Mouse (Mus musculus) CH12.LX (cell line): ENCODE data around the gene Cfdp1. TPM values are rescaled to one million over a fixed set of nuclear protein-coding genes. Genes with fewer than 3 reads are reported as not detected.
A peak's percentile ranks its signal among the peaks of the same experiment; 100 is the strongest.

ENCODE experiments used
- DNase-seq: peaks from one replicate; pipeline ENCODE4 v3.0.0-alpha.2; 2013; ENCODE audit errors: extremely low read depth
- H3K27ac ChIP-seq: 2 replicates; pipeline ENCODE4 v1.5.1; 2012; ENCODE audit warnings: low read depth, mild to moderate bottlenecking, control low read depth, moderate library complexity; ENCODE audit not compliant: insufficient read depth
- H3K27me3 ChIP-seq: replicated peaks from 2 replicates; pipeline ENCODE3; 2012; ENCODE audit warnings: inconsistent platforms
- H3K36me3 ChIP-seq, 2 experiments: replicated peaks in 1 of 2; 2 replicates each; pipeline versions ENCODE3 to v1.6.1; 2012; ENCODE audit warnings: inconsistent platforms in 1 of 2, low read length in 1 of 2, mild to moderate bottlenecking in 1 of 2, mixed read lengths in 1 of 2, moderate library complexity in 1 of 2; ENCODE audit not compliant: control insufficient read depth in 1 of 2, insufficient read depth in 1 of 2
- H3K4me1 ChIP-seq, 2 experiments: 2 replicates each; pipeline ENCODE4 v1.6.1; 2012; ENCODE audit warnings: inconsistent platforms in 1 of 2, moderate library complexity in 1 of 2; ENCODE audit not compliant: insufficient read depth in 2 of 2, control insufficient read depth in 1 of 2
- H3K4me2 ChIP-seq: 2 replicates; pipeline ENCODE4 v1.6.1; 2012; ENCODE audit warnings: low read depth, mild to moderate bottlenecking, control low read depth; ENCODE audit not compliant: poor library complexity, insufficient read depth, severe bottlenecking
- H3K4me3 ChIP-seq, 3 experiments: fragments of 150-350 bp in 1 of 3; sonication (generic) in 1 of 3; replicated peaks in 1 of 3; 2 replicates each; pipeline versions ENCODE3 to v1.5.1; 2011 to 2012; ENCODE audit warnings: low read depth in 2 of 3, low read length in 2 of 3, mild to moderate bottlenecking in 2 of 3, moderate library complexity in 2 of 3, control low read depth in 1 of 3, improper control_type of control experiment in 1 of 3, inconsistent platforms in 1 of 3, mixed read lengths in 1 of 3; ENCODE audit not compliant: poor library complexity in 1 of 3
- H3K79me2 ChIP-seq: replicated peaks from 2 replicates; pipeline ENCODE4 v1.6.1; 2012; ENCODE audit warnings: mild to moderate bottlenecking, moderate library complexity; ENCODE audit not compliant: control insufficient read depth, poor library complexity, insufficient read depth, severe bottlenecking; ENCODE audit errors: extremely low read depth
- H3K9ac ChIP-seq: 2 replicates; pipeline ENCODE4 v1.6.1; 2012; ENCODE audit warnings: low read depth, mild to moderate bottlenecking, control low read depth, moderate library complexity; ENCODE audit not compliant: insufficient read depth
- H3K9me3 ChIP-seq: replicated peaks from 2 replicates; pipeline ENCODE3; 2012; ENCODE audit warnings: low read length, inconsistent platforms, mixed read lengths
- BHLHE40 ChIP-seq: IDR thresholded peaks from 2 replicates; pipeline ENCODE4 v1.6.1; 2011; ENCODE audit warnings: mild to moderate bottlenecking, low read depth, low read length, improper control_type of control experiment
- CTCF ChIP-seq, 2 experiments: IDR thresholded peaks in 1 of 2; conservative IDR thresholded peaks in 1 of 2; 2 replicates each; pipeline ENCODE4 v1.5.1; 2011 to 2012; ENCODE audit warnings: low read depth in 2 of 2, low read length in 2 of 2, improper control_type of control experiment in 1 of 2, inconsistent platforms in 1 of 2, mild to moderate bottlenecking in 1 of 2, moderate library complexity in 1 of 2
- ELF1 ChIP-seq: IDR thresholded peaks from 2 replicates; pipeline ENCODE4 v1.6.1; 2014; ENCODE audit warnings: low read depth, mild to moderate bottlenecking, inconsistent platforms, low read length, improper control_type of control experiment
- IRF4 ChIP-seq: IDR thresholded peaks from 2 replicates; pipeline ENCODE4 v1.6.1; 2014; ENCODE audit warnings: low read depth, mild to moderate bottlenecking, inconsistent platforms, low read length, improper control_type of control experiment
- KAT2A ChIP-seq: IDR thresholded peaks from 2 replicates; pipeline ENCODE4 v1.6.1; 2012; ENCODE audit warnings: low read length, improper control_type of control experiment, inconsistent platforms; ENCODE audit not compliant: insufficient replicate concordance
- MAFK ChIP-seq: IDR thresholded peaks from 2 replicates; pipeline ENCODE4 v1.6.1; 2011; ENCODE audit warnings: low read length, improper control_type of control experiment; ENCODE audit not compliant: insufficient replicate concordance
- MAX ChIP-seq: IDR thresholded peaks from 2 replicates; pipeline ENCODE4 v1.6.1; 2011; ENCODE audit warnings: low read length, improper control_type of control experiment
- MAZ ChIP-seq: IDR thresholded peaks from 2 replicates; pipeline ENCODE4 v1.6.1; 2012; ENCODE audit warnings: low read depth, mild to moderate bottlenecking, inconsistent platforms, low read length, improper control_type of control experiment, moderate library complexity
- MYC ChIP-seq: IDR thresholded peaks from 2 replicates; pipeline ENCODE4 v1.6.1; 2011; ENCODE audit warnings: low read depth, mild to moderate bottlenecking, improper control_type of control experiment, low read length
- RAD21 ChIP-seq: IDR thresholded peaks from 2 replicates; pipeline ENCODE4 v1.6.1; 2011; ENCODE audit warnings: low read depth, mild to moderate bottlenecking, low read length, improper control_type of control experiment, moderate library complexity
- RCOR1 ChIP-seq: conservative IDR thresholded peaks from 2 replicates; pipeline ENCODE4 v1.6.1; 2012; ENCODE audit warnings: low read depth, mild to moderate bottlenecking, inconsistent platforms, low read length, improper control_type of control experiment
- SMC3 ChIP-seq: IDR thresholded peaks from 2 replicates; pipeline ENCODE4 v1.6.1; 2011; ENCODE audit warnings: low read depth, low read length, improper control_type of control experiment
- TBP ChIP-seq: conservative IDR thresholded peaks from 2 replicates; pipeline ENCODE4 v1.6.1; 2011; ENCODE audit warnings: low read depth, low read length, improper control_type of control experiment
- TCF12 ChIP-seq: IDR thresholded peaks from 2 replicates; pipeline ENCODE4 v1.6.1; 2014; ENCODE audit warnings: low read depth, mild to moderate bottlenecking, inconsistent platforms, low read length, improper control_type of control experiment
- USF1 ChIP-seq: IDR thresholded peaks from 2 replicates; pipeline ENCODE4 v1.6.1; 2014; ENCODE audit warnings: low read depth, mild to moderate bottlenecking, inconsistent platforms, low read length, improper control_type of control experiment
- ZC3H11A ChIP-seq: IDR thresholded peaks from 2 replicates; pipeline ENCODE4 v1.6.1; 2012; ENCODE audit warnings: low read depth, mild to moderate bottlenecking, inconsistent platforms, low read length, improper control_type of control experiment
- ZKSCAN1 ChIP-seq: IDR thresholded peaks from 2 replicates; pipeline ENCODE4 v1.6.1; 2012; ENCODE audit warnings: low read depth, inconsistent platforms, low read length, improper control_type of control experiment, borderline replicate concordance
- ZMIZ1 ChIP-seq: IDR thresholded peaks from 2 replicates; pipeline ENCODE4 v1.6.1; 2012; ENCODE audit warnings: low read depth, mild to moderate bottlenecking, inconsistent platforms, low read length, improper control_type of control experiment
- ZNF384 ChIP-seq: IDR thresholded peaks from 2 replicates; pipeline ENCODE4 v1.6.1; 2012; ENCODE audit warnings: low read depth, low read length, improper control_type of control experiment, inconsistent platforms
- dilution Hi-C: fragments of 300-500 bp; cut with MboI; formaldehyde crosslinking; loops from 2 replicates; pipeline ENCODE4 v1.14.3; 2020; ENCODE audit warnings: low sequenced_read_pairs; ENCODE audit not compliant: extremely low pct_unique_long_range_greater_than_20kb, extremely low pct_ligation_motif_present
- in situ Hi-C: fragments of 300-500 bp; cut with MboI; formaldehyde crosslinking; loops from 3 replicates; pipeline ENCODE4 v1.14.3; 2019; ENCODE audit warnings: low sequenced_read_pairs, low pct_ligation_motif_present, low pct_unique_long_range_greater_than_20kb, mixed read lengths
- polyA plus RNA-seq: library from polyadenylated mRNA; unstranded; fragments of >175 nt; gene quantifications from 2 replicates; pipeline ENCODE4 v1.2.1, GENCODE M21; 2012; ENCODE audit warnings: low read depth; ENCODE audit not compliant: insufficient read length
- total RNA-seq, 2 experiments: library from RNA; depleted of rRNA; stranded (reverse); fragments of 300-350 nt in 1 of 2; fragments of >200 nt in 1 of 2; gene quantifications; 2 replicates each; pipeline ENCODE4 v1.2.3; 2012 to 2014

Gene Cfdp1
- total and polyA plus RNA-seq, 3 experiments: 113 to 210 (median 169) TPM

DNA sequence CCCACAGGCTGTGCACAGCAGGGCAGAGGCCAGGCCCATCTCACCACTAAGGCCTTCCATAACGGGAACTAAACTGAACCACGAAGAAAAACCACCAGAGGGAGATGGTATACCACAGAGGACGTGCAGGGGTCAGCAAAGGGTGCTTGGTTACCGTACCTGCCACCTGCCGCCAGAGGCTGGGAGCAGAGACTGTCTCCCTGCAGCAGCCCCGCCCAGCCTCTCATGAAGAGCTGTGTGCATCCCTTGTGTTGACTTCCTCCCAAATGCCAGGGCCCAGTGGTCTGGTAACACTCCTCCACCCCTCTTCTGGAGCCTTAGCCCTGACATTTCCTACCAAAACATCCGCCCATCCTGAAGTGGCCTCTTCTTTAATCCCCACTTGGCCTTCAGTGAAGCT lies 114.5 kb downstream of the Cfdp1 start:
- TF ChIP-seq TBP (no peak), USF1 (no peak), MYC (no peak), BHLHE40 (no peak), KAT2A (no peak), ELF1 (no peak), IRF4 (no peak), TCF12 (no peak), RCOR1 (no peak), ZNF384 (no peak), SMC3 (peak; percentile 37), CTCF (conservative IDR thresholded peaks at IDR 0.05 in 1 of 2, IDR thresholded peaks at IDR 0.05 in 1 of 2; ENCODE audit: low read depth in 2 of 2, low read length in 2 of 2) (peak in 1 of 2 experiments; percentile 60; a peak in 2 of 4 replicates), ZC3H11A (no peak), MAX (no peak), RAD21 (peak; percentile 33), MAFK (no peak)
- Histone ChIP-seq H3K79me2 (no peaks in the 10 kb centered on the region), H3K4me2 (no peak overlapping the region), H3K27ac (no peak overlapping the region), H3K27me3 (peaks cover 89% of the 10 kb centered on the region), H3K9ac (no peak overlapping the region), H3K36me3 (no peaks in the 10 kb centered on the region), H3K4me3 (no peak overlapping the region), H3K9me3 (peaks cover 3% of the 10 kb centered on the region), H3K4me1 (no peaks in the 10 kb centered on the region)
- no peak for DNase-seq
- in situ Hi-C loops: loop anchor here (10.0 kb wide), 1 partner anchor 95 kb away; no protein-coding TSS in a partner anchor
- dilution Hi-C loops: no loop called here

DNA sequence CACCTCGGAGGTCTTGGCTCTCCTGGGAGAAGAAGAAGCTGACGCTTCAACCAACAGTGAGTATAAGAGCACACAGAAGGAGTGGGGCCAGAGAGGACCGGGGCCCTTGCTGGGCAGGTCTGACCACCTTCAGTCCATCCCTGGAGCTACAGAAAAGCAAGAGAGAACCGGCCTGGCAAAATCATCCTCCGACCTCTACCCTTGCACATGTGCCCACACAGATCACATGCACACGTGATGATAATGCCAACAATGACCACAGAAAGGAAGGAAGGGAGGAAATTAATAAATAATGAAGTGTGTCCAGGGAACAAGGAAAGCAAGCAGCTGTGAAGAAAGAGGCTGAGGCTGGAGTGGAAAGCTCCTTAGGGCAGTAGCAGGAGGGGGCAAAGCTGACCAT lies 115.2 kb downstream of the Cfdp1 start:
- in situ Hi-C loops: loop anchor here (10.0 kb wide), 1 partner anchor 96 kb away; no protein-coding TSS in a partner anchor
- H3K27ac ChIP-seq: no peak overlapping the region
- H3K79me2 ChIP-seq: no peaks in the 10 kb centered on the region
- dilution Hi-C loops: no loop called here
- no peaks in the 10 kb centered on the region for H3K36me3 ChIP-seq
- TF ChIP-seq ZKSCAN1 (no peak), ZMIZ1 (no peak), MAZ (no peak)
- TF ChIP-seq, all 38 proteins: peak for 0
- H3K9me3 ChIP-seq: peaks cover 3% of the 10 kb centered on the region
- DNase-seq: no peak
- no peak overlapping the region for H3K9ac ChIP-seq
- H3K4me2 ChIP-seq: no peak overlapping the region
- peaks cover 90% of the 10 kb centered on the region for H3K27me3 ChIP-seq
- no peaks in the 10 kb centered on the region for H3K4me1 ChIP-seq
- H3K4me3 ChIP-seq: no peak overlapping the region
